Mouse (Mus musculus) sigmoid colon, adult 10 weeks (tissue): ENCODE data around the gene Tmed10. TPM values are rescaled to one million over a fixed set of nuclear protein-coding genes. Genes with fewer than 3 reads are reported as not detected.

Experiments
- polyA plus RNA-seq: library from polyadenylated mRNA; stranded (reverse); fragments of 350-450 nt; fragmentation: Illumina TruSeq; extraction: RNeasy Lipid Tissue Mini Kit (QIAGEN cat#74804); gene quantifications from one replicate; pipeline ENCODE4 v1.2.3, GENCODE M21; 2014; ENCODE audit warnings: low read depth, low replicate concordance

Gene Tmed10
- 321 TPM for polyA plus RNA-seq

GRCm38 (mm10) chr12:85374561-85375272 lies at the start of gene Tmed10:
Tmed10 (minus strand) TSS chr12:85374847.

GRCm38 (mm10) chr12:85339243-85339729 lies 35.4 kb downstream of the Tmed10 start, which contains the start of gene Nek9:
Nek9 (minus strand) TSS chr12:85339362.

Other genes starting within 250 kb of the Tmed10 start
- gene Rps6kl1, start 223.6 kb downstream of the Tmed10 start, polyA plus RNA-seq, result not detected
- gene Pgf, start 197.1 kb downstream of the Tmed10 start, polyA plus RNA-seq, result not detected
- 2.1 TPM for gene Eif2b2, start 155.4 kb downstream of the Tmed10 start, polyA plus RNA-seq
- 18.1 TPM for gene Mlh3, start 104.2 kb downstream of the Tmed10 start, polyA plus RNA-seq
- 20.1 TPM for gene Acyp1, start 86.4 kb downstream of the Tmed10 start, polyA plus RNA-seq
- gene Zc2hc1c, start 86.3 kb downstream of the Tmed10 start, polyA plus RNA-seq, result 0.63 TPM
- 42.0 TPM for gene Nek9, start 35.5 kb downstream of the Tmed10 start, polyA plus RNA-seq
- gene Fos, start 99.0 kb upstream of the Tmed10 start, polyA plus RNA-seq, result 169 TPM
- gene Jdp2, start 224.2 kb upstream of the Tmed10 start, polyA plus RNA-seq, result 0.38 TPM